Comparison of ENCODE assay signal across 11 mouse cellular contexts in the genomic region with DNA sequence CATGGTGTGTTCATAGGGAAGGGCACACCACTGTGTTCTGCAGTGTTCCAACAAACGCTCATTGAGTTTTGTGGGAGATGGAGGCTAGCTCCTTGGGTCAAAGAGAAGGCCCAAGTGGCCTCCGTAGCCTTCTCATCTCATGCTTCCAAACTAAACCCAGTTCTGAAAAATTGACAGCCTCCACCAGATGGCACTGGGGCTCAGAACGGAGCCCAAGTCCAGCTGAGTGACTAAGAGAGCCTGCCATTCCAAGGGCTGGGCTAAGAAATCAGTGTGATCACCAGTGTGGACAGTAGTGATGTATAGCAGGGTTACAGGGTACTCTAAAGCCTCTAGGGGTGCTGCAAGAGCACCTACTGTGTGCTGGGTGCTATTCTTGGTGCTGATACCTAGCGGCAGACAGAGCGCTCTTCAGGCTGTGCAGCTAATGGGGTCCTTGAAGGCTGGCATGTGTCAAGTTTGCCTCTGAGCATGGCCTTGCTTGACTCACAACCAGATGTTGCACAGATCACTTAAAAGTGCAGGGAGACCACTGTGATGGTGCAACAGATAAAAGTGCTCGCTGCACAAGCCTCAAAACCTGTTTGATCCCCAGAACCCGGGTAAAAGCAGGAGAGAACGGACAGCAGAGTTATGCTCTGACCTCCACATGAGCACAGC. TPM values are rescaled to one million over a fixed set of nuclear protein-coding genes. Genes with fewer than 3 reads are reported as not detected.
DNase-seq lines count a peak whose midpoint lies in the region; ATAC-seq lines count a peak whose summit lies in the region.
"Had no signal": no experiment of that assay in that cellular context is flagged by ENCODE, and none has a peak within 500 bp of the region (broad histone marks: within the 10 kb centered on the region; RNA-seq: fewer than 3 reads in every experiment).

No protein-coding gene starts in this region.

- H3K36me3 ChIP-seq in embryonic facial prominence, embryonic 11.5 days (replicated peaks; ENCODE audit: control insufficient read depth, insufficient read depth, low read depth, low read length), result no peaks in the 10 kb centered on the region
- H3K36me3 ChIP-seq in embryonic facial prominence, embryonic 10.5 days (replicated peaks), result peaks cover 83% of the 10 kb centered on the region

- H3K27ac ChIP-seq in embryonic facial prominence, embryonic 11.5 days (replicated peaks; ENCODE audit: low read depth, low read length), result no peak overlapping the region
- no peak overlapping the region for H3K27ac ChIP-seq in embryonic facial prominence, embryonic 10.5 days (replicated peaks)
- H3K27ac ChIP-seq: heart, embryonic 13.5 days; liver, embryonic 14.5 days had no signal

- 84% methylated on average over 8 of the region's 8 CpGs for WGBS in embryonic facial prominence, embryonic 11.5 days
- WGBS in embryonic facial prominence, embryonic 10.5 days, result 84% methylated on average over 8 of the region's 8 CpGs

- H3K27me3 ChIP-seq in embryonic facial prominence, embryonic 11.5 days (ENCODE audit: control insufficient read depth, insufficient read depth, low read length), result no peaks in the 10 kb centered on the region
- no peaks in the 10 kb centered on the region for H3K27me3 ChIP-seq in embryonic facial prominence, embryonic 10.5 days (replicated peaks; ENCODE audit: low read depth, poor library complexity, severe bottlenecking)

- DNase-seq in embryonic facial prominence, embryonic 11.5 days (ENCODE audit: low spot score), result peak; percentile 36
- no peak for DNase-seq in embryonic facial prominence, embryonic 10.5 days (ENCODE audit: low spot score)
- DNase-seq in left cerebral cortex, postnatal 4 days, result peak; percentile 56
- no peak for DNase-seq in left cerebral cortex, postnatal 14 days (ENCODE audit: low spot score in 2 of 2)
- DNase-seq in adrenal gland, postnatal 14 days, result peak; percentile 72
- DNase-seq in kidney, postnatal 14 days, result peak; percentile 28
- DNase-seq in layer of hippocampus, postnatal 25 days (ENCODE audit: extremely low spot score in 1 of 2, low spot score in 1 of 2), result no peak
- DNase-seq in heart, adult 18-20 months, result no peak
- DNase-seq: spleen, adult 18-20 months had no signal

- H3K4me3 ChIP-seq in embryonic facial prominence, embryonic 11.5 days (ENCODE audit: low read depth, low read length), result no peak overlapping the region
- H3K4me3 ChIP-seq in embryonic facial prominence, embryonic 10.5 days, result no peak overlapping the region
- H3K4me3 ChIP-seq: heart, embryonic 13.5 days had no signal

- H3K9ac ChIP-seq in embryonic facial prominence, embryonic 11.5 days (replicated peaks; ENCODE audit: low read length), result no peak overlapping the region
- H3K9ac ChIP-seq: heart, embryonic 13.5 days; liver, embryonic 14.5 days had no signal

- ATAC-seq in embryonic facial prominence, embryonic 11.5 days (replicated peaks; ENCODE audit: insufficient number of reproducible peaks, low FRiP score, low TSS enrichment, low read depth), result no peak

- no peaks in the 10 kb centered on the region for H3K4me1 ChIP-seq in embryonic facial prominence, embryonic 11.5 days (ENCODE audit: control insufficient read depth, insufficient read depth, low read length)
- peaks cover 28% of the 10 kb centered on the region for H3K4me1 ChIP-seq in embryonic facial prominence, embryonic 10.5 days

- intact Hi-C loops in left cerebral cortex, postnatal 4 days (cut with DNase I), result loop anchor here (10.0 kb wide), 1 partner anchor 54 kb away; no protein-coding TSS in a partner anchor
- intact Hi-C loops in left cerebral cortex, postnatal 14 days (cut with DNase I), result no loop called here

- no peak overlapping the region for H3K4me2 ChIP-seq in embryonic facial prominence, embryonic 11.5 days (ENCODE audit: low read depth, low read length)
- H3K4me2 ChIP-seq: heart, embryonic 13.5 days had no signal

- H3K9me3 ChIP-seq in embryonic facial prominence, embryonic 11.5 days (replicated peaks; ENCODE audit: control insufficient read depth, low read length), result no peaks in the 10 kb centered on the region
- no peaks in the 10 kb centered on the region for H3K9me3 ChIP-seq in embryonic facial prominence, embryonic 10.5 days
- H3K9me3 ChIP-seq: heart, embryonic 13.5 days had no signal

RNA-seq across cellular contexts. Expression of a gene that starts 8.9 kb away (rescaled TPM):
- polyA plus RNA-seq in embryonic facial prominence, embryonic 11.5 days (2014; fragmentation: Nextera tagmentation; extraction: Ambion mirVana), result 37.7 and 41.9 TPM in 2 replicates
- polyA plus RNA-seq in embryonic facial prominence, embryonic 10.5 days (2016; fragmentation: Nextera tagmentation; extraction: Ambion mirVana), result 84.1 and 89.0 TPM in 2 replicates
- total RNA-seq in left cerebral cortex, postnatal 4 days (2021), result 100 to 1,000 TPM; 160 to 188 TPM
- 10 to 100 TPM; 73.9 to 88.5 TPM for total RNA-seq in left cerebral cortex, postnatal 14 days (2021)
- 41.9 and 43.2 TPM in 2 replicates for total RNA-seq in adrenal gland, postnatal 14 days (2021)
- total RNA-seq in layer of hippocampus, postnatal 25 days (2021), result 100 to 1,000 TPM; 144 to 149 TPM
- 100 to 1,000 TPM; 467 to 480 TPM for total RNA-seq in heart, adult 18-20 months (2021)

Comparison
In these comparisons a context has a peak if more than half of its experiments do, and no peak if none do; other contexts are left out.
1. DNase-seq: peak in embryonic facial prominence, embryonic 11.5 days (single experiment), left cerebral cortex, postnatal 4 days (single experiment), adrenal gland, postnatal 14 days (single experiment) and kidney, postnatal 14 days (single experiment); none in embryonic facial prominence, embryonic 10.5 days (single experiment), left cerebral cortex, postnatal 14 days (0 of 2), layer of hippocampus, postnatal 25 days (0 of 2) and heart, adult 18-20 months (0 of 2).